Mouse (Mus musculus) small intestine, adult 10 weeks (tissue): ENCODE results near the gene Olfr986. TPM values are rescaled to one million over a fixed set of nuclear protein-coding genes. Genes with fewer than 3 reads are reported as not detected.

ENCODE experiments used
- polyA plus RNA-seq: library from polyadenylated mRNA; stranded (reverse); fragments of 350-450 nt; fragmentation: Illumina TruSeq; extraction: RNeasy Lipid Tissue Mini Kit (QIAGEN cat#74804); gene quantifications from one replicate; pipeline ENCODE4 v1.2.3, GENCODE M21; 2014; ENCODE audit warnings: low replicate concordance

Gene Olfr986
- not detected for polyA plus RNA-seq

DNA sequence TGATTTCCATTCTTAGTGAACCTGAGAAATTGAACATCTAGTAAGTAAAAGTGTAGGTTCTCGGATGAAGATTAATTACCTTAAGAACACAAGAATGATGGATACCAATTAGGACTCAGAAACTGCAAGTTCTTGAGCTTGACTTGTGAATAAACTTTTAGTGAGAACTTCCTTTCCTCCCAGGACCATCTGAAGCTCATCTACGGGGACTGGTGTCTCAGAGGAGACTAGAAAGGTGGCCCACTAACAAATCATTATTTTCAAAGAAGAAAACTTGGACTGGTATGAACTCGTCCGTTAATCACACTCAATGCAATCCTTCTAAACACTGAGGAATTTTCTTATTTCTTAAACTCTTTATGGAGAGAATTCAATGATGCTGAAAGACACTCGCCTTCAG is at the start of gene Olfr986:
TSS of gene Olfr986 (plus strand) at position 301 of the 400 bp plus-strand sequence.

GRCm38 (mm10) chr9:40192098-40193038 is 11.6 kb downstream of the Olfr986 start, which contains the start of gene Zfp202:
Zfp202 (plus strand) TSS chr9:40192316.

Other genes starting within 250 kb of the Olfr986 start
- not detected for gene Olfr974, start 243.4 kb upstream of the Olfr986 start, polyA plus RNA-seq
- not detected for gene Olfr975, start 228.9 kb upstream of the Olfr986 start, polyA plus RNA-seq
- gene Olfr976, start 219.8 kb upstream of the Olfr986 start, polyA plus RNA-seq, result not detected
- gene Olfr978, start 188.8 kb upstream of the Olfr986 start, polyA plus RNA-seq, result not detected
- not detected for gene Olfr979, start 177.5 kb upstream of the Olfr986 start, polyA plus RNA-seq
- not detected for gene Olfr980, start 171.3 kb upstream of the Olfr986 start, polyA plus RNA-seq
- not detected for gene Olfr981, start 159.5 kb upstream of the Olfr986 start, polyA plus RNA-seq
- not detected for gene Olfr982, start 107.1 kb upstream of the Olfr986 start, polyA plus RNA-seq
- not detected for gene Olfr983, start 87.3 kb upstream of the Olfr986 start, polyA plus RNA-seq
- gene Olfr984, start 66.7 kb upstream of the Olfr986 start, polyA plus RNA-seq, result not detected
- gene Olfr985, start 50.7 kb upstream of the Olfr986 start, polyA plus RNA-seq, result not detected
- not detected for gene Tmem225, start 32.8 kb upstream of the Olfr986 start, polyA plus RNA-seq
- 1.4 TPM for gene Zfp202, start 11.4 kb downstream of the Olfr986 start, polyA plus RNA-seq
- gene Scn3b, start 88.3 kb downstream of the Olfr986 start, polyA plus RNA-seq, result 0.63 TPM